11 mouse cellular contexts compared by ENCODE assay signal in genomic region chr13:59572549-59572948, GRCm38 (mm10). TPM values are rescaled to one million over a fixed set of nuclear protein-coding genes. Genes with fewer than 3 reads are reported as not detected.
DNase-seq lines count a peak whose midpoint lies in the region; ATAC-seq and TF ChIP-seq lines count a peak whose summit lies in the region.
"Had no signal": no experiment of that assay in that cellular context is flagged by ENCODE, and none has a peak within 500 bp of the region (broad histone marks: within the 10 kb centered on the region; RNA-seq: fewer than 3 reads in every experiment).

No protein-coding gene starts in this region.

- H3K36me3 ChIP-seq in forebrain, postnatal 0 days (ENCODE audit: insufficient read depth) = no peaks in the 10 kb centered on the region
- no peaks in the 10 kb centered on the region for H3K36me3 ChIP-seq in forebrain, embryonic 11.5 days (ENCODE audit: control insufficient read depth, insufficient read depth, low read length)
- no peaks in the 10 kb centered on the region for H3K36me3 ChIP-seq in hindbrain, embryonic 10.5 days
- no peaks in the 10 kb centered on the region for H3K36me3 ChIP-seq in liver, postnatal 0 days (replicated peaks; ENCODE audit: insufficient read depth, low read length)
- H3K36me3 ChIP-seq: embryonic facial prominence, embryonic 12.5 days had no signal

- TF ChIP-seq EP300 in liver, postnatal 0 days (IDR thresholded peaks at IDR 0.05; ENCODE audit: low read depth) = no peak

- 69% methylated on average over 2 of the region's 2 CpGs for WGBS in forebrain, postnatal 0 days
- WGBS in forebrain, embryonic 11.5 days = 91% methylated on average over 2 of the region's 2 CpGs
- 89% methylated on average over 2 of the region's 2 CpGs for WGBS in hindbrain, embryonic 10.5 days
- WGBS in liver, postnatal 0 days (ENCODE audit: insufficient replicate concordance) = 86% methylated on average over 2 of the region's 2 CpGs

- peak; percentile 80 for ATAC-seq in forebrain, postnatal 0 days
- ATAC-seq in forebrain, embryonic 11.5 days (replicated peaks; ENCODE audit: low FRiP score) = no peak
- ATAC-seq in liver, postnatal 0 days = no peak

- H3K4me3 ChIP-seq in forebrain, postnatal 0 days (ENCODE audit: low read depth, low read length) = no peak overlapping the region
- no peak overlapping the region for H3K4me3 ChIP-seq in forebrain, embryonic 11.5 days (ENCODE audit: low read depth, low read length)
- no peak overlapping the region for H3K4me3 ChIP-seq in hindbrain, embryonic 10.5 days
- H3K4me3 ChIP-seq in liver, postnatal 0 days (ENCODE audit: low read depth, low read length) = no peak overlapping the region
- H3K4me3 ChIP-seq: embryonic facial prominence, embryonic 12.5 days had no signal

- no peaks in the 10 kb centered on the region for H3K27me3 ChIP-seq in forebrain, postnatal 0 days (ENCODE audit: insufficient read depth, low read length)
- H3K27me3 ChIP-seq in forebrain, embryonic 11.5 days (ENCODE audit: control insufficient read depth, insufficient read depth, low read length) = no peaks in the 10 kb centered on the region
- no peaks in the 10 kb centered on the region for H3K27me3 ChIP-seq in hindbrain, embryonic 10.5 days (ENCODE audit: insufficient read depth, poor library complexity, severe bottlenecking)
- H3K27me3 ChIP-seq in liver, postnatal 0 days (ENCODE audit: insufficient read depth, low read length) = 0 out of 2 replicates have a peak, but pooled peaks cover 2% of the 10 kb centered on the region
- H3K27me3 ChIP-seq: embryonic facial prominence, embryonic 12.5 days had no signal

- no peaks in the 10 kb centered on the region for H3K9me3 ChIP-seq in forebrain, postnatal 0 days (ENCODE audit: low read length)
- no peaks in the 10 kb centered on the region for H3K9me3 ChIP-seq in forebrain, embryonic 11.5 days (ENCODE audit: control insufficient read depth, low read length)
- no peaks in the 10 kb centered on the region for H3K9me3 ChIP-seq in hindbrain, embryonic 10.5 days
- H3K9me3 ChIP-seq in liver, postnatal 0 days (ENCODE audit: low read length) = no peaks in the 10 kb centered on the region
- H3K9me3 ChIP-seq: embryonic facial prominence, embryonic 12.5 days had no signal

- no peak overlapping the region for H3K9ac ChIP-seq in forebrain, postnatal 0 days
- H3K9ac ChIP-seq in forebrain, embryonic 11.5 days (ENCODE audit: low read length) = no peak overlapping the region
- H3K9ac ChIP-seq in liver, postnatal 0 days (replicated peaks) = no peak overlapping the region
- H3K9ac ChIP-seq: embryonic facial prominence, embryonic 12.5 days had no signal

- no peak overlapping the region for H3K4me2 ChIP-seq in forebrain, postnatal 0 days (ENCODE audit: low read depth)
- H3K4me2 ChIP-seq in forebrain, embryonic 11.5 days (ENCODE audit: low read depth, low read length, severe bottlenecking) = no peak overlapping the region
- H3K4me2 ChIP-seq in liver, postnatal 0 days (ENCODE audit: low read depth, low read length) = no peak overlapping the region
- H3K4me2 ChIP-seq: embryonic facial prominence, embryonic 12.5 days; liver, embryonic 11.5 days had no signal

- no peaks in the 10 kb centered on the region for H3K4me1 ChIP-seq in forebrain, postnatal 0 days (ENCODE audit: insufficient read depth)
- no peaks in the 10 kb centered on the region for H3K4me1 ChIP-seq in forebrain, embryonic 11.5 days (replicated peaks; ENCODE audit: control insufficient read depth, insufficient read depth, low read length)
- H3K4me1 ChIP-seq in hindbrain, embryonic 10.5 days (replicated peaks) = no peaks in the 10 kb centered on the region
- H3K4me1 ChIP-seq in liver, postnatal 0 days (ENCODE audit: insufficient read depth) = no peaks in the 10 kb centered on the region
- H3K4me1 ChIP-seq: embryonic facial prominence, embryonic 12.5 days had no signal

- TF ChIP-seq CTCF in forebrain, postnatal 0 days (IDR thresholded peaks at IDR 0.05; ENCODE audit: low read depth) = no peak
- TF ChIP-seq CTCF in brain, embryonic 14.5 days (IDR thresholded peaks at IDR 0.05; ENCODE audit: borderline replicate concordance, extremely low read depth, insufficient read depth, insufficient read length) = no peak
- no peak for TF ChIP-seq CTCF in liver, postnatal 0 days (IDR thresholded peaks at IDR 0.05; ENCODE audit: low read depth)

- TF ChIP-seq POLR2A in brain, embryonic 14.5 days (IDR thresholded peaks at IDR 0.05; ENCODE audit: borderline replicate concordance, extremely low read depth, insufficient read depth, insufficient read length, poor library complexity, severe bottlenecking) = no peak

- H3K27ac ChIP-seq in forebrain, postnatal 0 days (ENCODE audit: low read depth, low read length) = no peak overlapping the region
- H3K27ac ChIP-seq in forebrain, embryonic 11.5 days (ENCODE audit: low read depth, low read length) = no peak overlapping the region
- no peak overlapping the region for H3K27ac ChIP-seq in hindbrain, embryonic 10.5 days
- no peak overlapping the region for H3K27ac ChIP-seq in liver, postnatal 0 days (ENCODE audit: low read depth)
- H3K27ac ChIP-seq: embryonic facial prominence, embryonic 12.5 days had no signal

- DNase-seq in forebrain, postnatal 0 days = peak; percentile 75
- no peak for DNase-seq in forebrain, embryonic 11.5 days (ENCODE audit: low spot score)
- DNase-seq in layer of hippocampus, adult 18-20 months (ENCODE audit: low spot score in 2 of 2) = peak; percentile 76 to 86
- DNase-seq in layer of hippocampus, adult 9-10 months (ENCODE audit: low spot score) = no peak
- peak; percentile 62 for DNase-seq in brain, embryonic 14.5 days (ENCODE audit: low read depth)
- DNase-seq in layer of hippocampus, postnatal 36 days = peak; percentile 48 to 56
- no peak for DNase-seq in hindbrain, embryonic 10.5 days (ENCODE audit: low spot score)
- DNase-seq in liver, postnatal 0 days = no peak
- DNase-seq: kidney, postnatal 36 days had no signal

RNA-seq across cellular contexts. Expression of gene Agtpbp1, which starts 12.5 kb away (rescaled TPM):
- 136 and 160 TPM in 2 replicates for total RNA-seq in forebrain, postnatal 0 days (2014; rRNA removed)
- 60.7 and 65.1 TPM in 2 replicates for polyA plus RNA-seq in forebrain, postnatal 0 days (2015; fragmentation: Nextera tagmentation; extraction: Ambion mirVana)
- 20.4 and 21.0 TPM in 2 replicates for polyA plus RNA-seq in forebrain, embryonic 11.5 days (2014; fragmentation: Nextera tagmentation; extraction: Ambion mirVana)
- 100 to 1,000 TPM; 353 to 356 TPM for total RNA-seq in layer of hippocampus, adult 18-20 months (2021)
- polyA plus RNA-seq in brain, embryonic 14.5 days (2012; rRNA removed) = 35.8 and 50.1 TPM in 2 replicates
- total RNA-seq in layer of hippocampus, postnatal 36 days (2021) = 100 to 1,000 TPM; 347 to 388 TPM
- 11.3 and 12.3 TPM in 2 replicates for polyA plus RNA-seq in hindbrain, embryonic 10.5 days (2016; fragmentation: Nextera tagmentation; extraction: Ambion mirVana)
- polyA plus RNA-seq in liver, postnatal 0 days (2015; fragmentation: Nextera tagmentation; extraction: Ambion mirVana) = 5.4 and 6.4 TPM in 2 replicates

RNA-seq across cellular contexts. Expression of gene Naa35, which starts 12.5 kb away (rescaled TPM):
- total RNA-seq in forebrain, postnatal 0 days (2014; rRNA removed) = 50.4 and 67.8 TPM in 2 replicates
- polyA plus RNA-seq in forebrain, postnatal 0 days (2015; fragmentation: Nextera tagmentation; extraction: Ambion mirVana) = 116 and 132 TPM in 2 replicates
- polyA plus RNA-seq in forebrain, embryonic 11.5 days (2014; fragmentation: Nextera tagmentation; extraction: Ambion mirVana) = 102 TPM in 2 replicates
- total RNA-seq in layer of hippocampus, adult 18-20 months (2021) = 10 to 100 TPM; 85.7 to 90.3 TPM
- 114 and 119 TPM in 2 replicates for polyA plus RNA-seq in brain, embryonic 14.5 days (2012; rRNA removed)
- 100 to 1,000 TPM; 104 to 106 TPM for total RNA-seq in layer of hippocampus, postnatal 36 days (2021)
- polyA plus RNA-seq in hindbrain, embryonic 10.5 days (2016; fragmentation: Nextera tagmentation; extraction: Ambion mirVana) = 104 and 105 TPM in 2 replicates
- 22.9 and 32.5 TPM in 2 replicates for polyA plus RNA-seq in liver, postnatal 0 days (2015; fragmentation: Nextera tagmentation; extraction: Ambion mirVana)

Comparison
In these comparisons a context has a peak if more than half of its experiments do, and no peak if none do; other contexts are left out.
1. DNase-seq: peak in forebrain, postnatal 0 days (single experiment), layer of hippocampus, adult 18-20 months (2 of 2), brain, embryonic 14.5 days (single experiment) and layer of hippocampus, postnatal 36 days (2 of 2); none in forebrain, embryonic 11.5 days (single experiment), layer of hippocampus, adult 9-10 months (single experiment), hindbrain, embryonic 10.5 days (single experiment) and liver, postnatal 0 days (single experiment).